Mouse (Mus musculus): Measurements from ENCODE around the gene Btg1-ps2. TPM values are rescaled to one million over a fixed set of nuclear protein-coding genes. Genes with fewer than 3 reads are reported as not detected.

The Btg1-ps2 gene
- 6.7 TPM for polyA plus RNA-seq (2014; fragmentation: Illumina TruSeq; extraction: RNeasy Lipid Tissue Mini Kit (QIAGEN cat#74804); ENCODE audit: low read depth, low replicate concordance)

DNA sequence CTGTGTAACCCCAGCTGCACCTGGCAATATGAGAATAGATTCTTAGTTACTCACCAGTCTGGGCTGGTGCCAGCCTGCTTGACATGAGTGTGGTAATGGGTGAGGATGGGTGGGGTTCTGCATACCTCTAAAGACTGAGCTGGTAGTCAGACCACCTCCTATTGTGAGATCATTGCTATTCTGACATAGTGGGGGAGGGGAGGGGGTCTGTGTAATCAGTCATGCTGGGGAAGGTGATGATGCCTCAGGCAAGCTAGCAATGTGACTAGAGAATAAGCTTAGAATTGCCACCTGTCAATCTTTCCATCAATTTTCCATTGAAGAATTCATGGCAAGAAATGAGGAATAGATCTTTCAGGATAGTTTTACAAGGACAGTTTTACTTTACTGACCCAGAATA, at the start of gene Btg1-ps2:
Gene Btg1-ps2, minus strand, starts transcription at position 101 of the 400 bp plus-strand sequence.

DNA sequence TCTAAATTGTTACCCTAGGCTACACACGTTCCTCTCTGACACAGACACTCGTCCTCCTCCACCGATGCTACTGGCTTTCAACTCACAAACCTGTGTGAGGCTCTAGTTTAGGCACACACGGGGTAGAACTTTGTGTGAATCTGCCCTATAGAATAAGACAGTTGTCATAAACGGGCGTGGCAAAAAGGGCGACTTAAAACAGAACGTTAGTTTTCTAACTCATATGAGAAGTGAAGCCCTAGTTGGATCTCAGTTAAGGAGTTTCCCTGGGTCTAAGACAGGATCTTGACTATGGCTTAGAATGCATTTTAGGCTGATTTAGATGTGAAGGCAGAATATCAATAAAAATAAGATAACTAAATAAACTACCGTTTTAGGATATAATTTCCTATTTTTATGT, 42.1 kb upstream of the Btg1-ps2 start, which contains the start of gene Rhox11:
Gene Rhox11, minus strand, starts transcription at position 101 of the 400 bp plus-strand sequence.

DNA sequence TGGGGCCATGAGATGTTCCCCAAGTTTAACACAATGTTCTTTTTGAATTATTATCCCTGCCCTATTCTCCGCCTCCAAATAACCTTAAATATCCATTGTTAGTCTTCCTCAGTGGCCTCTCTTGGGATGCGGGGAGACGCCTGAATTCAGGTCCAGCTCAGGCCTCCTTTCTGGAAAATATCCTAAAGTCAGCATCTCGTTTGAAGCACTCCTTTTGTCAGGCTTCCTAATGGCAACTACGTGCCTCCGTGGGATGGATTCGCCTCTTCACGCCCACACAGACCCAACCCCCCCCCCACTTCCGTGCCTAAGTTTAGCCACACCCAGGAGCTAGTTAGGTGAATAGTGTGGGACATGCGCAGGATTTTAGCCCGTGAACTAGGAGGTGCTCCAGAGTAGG, 23.3 kb upstream of the Btg1-ps2 start, which contains the start of gene Rhox10:
Gene Rhox10, plus strand, starts transcription at position 301 of the 400 bp plus-strand sequence.

DNA sequence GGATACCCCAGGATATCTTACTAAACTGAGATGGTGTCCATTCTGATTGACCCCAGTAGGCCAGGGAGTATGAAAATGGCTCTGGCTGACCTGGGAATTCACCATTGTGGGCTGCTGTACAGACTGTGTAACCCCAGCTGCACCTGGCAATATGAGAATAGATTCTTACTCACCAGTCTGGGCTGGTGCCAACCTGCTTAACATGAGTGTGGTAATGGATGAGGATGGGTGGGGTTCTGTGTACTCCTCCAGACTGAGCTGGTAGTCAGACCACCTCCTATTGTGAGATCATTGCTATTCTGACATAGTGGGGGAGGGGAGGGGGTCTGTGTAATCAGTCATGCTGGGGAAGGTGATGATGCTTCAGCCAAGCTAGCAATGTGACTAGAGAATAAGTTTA, 24.3 kb downstream of the Btg1-ps2 start, which contains the start of gene Btg1-ps1:
Gene Btg1-ps1, minus strand, starts transcription at position 219 of the 400 bp plus-strand sequence.

Other genes with a start within 250 kb of the Btg1-ps2 start
- gene Rhox5, start 238.3 kb downstream of the Btg1-ps2 start, polyA plus RNA-seq (2014; fragmentation: Illumina TruSeq; extraction: RNeasy Lipid Tissue Mini Kit (QIAGEN cat#74804); ENCODE audit: low read depth, low replicate concordance) = 9.8 TPM
- not detected for gene Rhox6, start 216.2 kb downstream of the Btg1-ps2 start, polyA plus RNA-seq (2014; fragmentation: Illumina TruSeq; extraction: RNeasy Lipid Tissue Mini Kit (QIAGEN cat#74804); ENCODE audit: low read depth, low replicate concordance)
- gene Rhox7a, start 211.4 kb downstream of the Btg1-ps2 start, polyA plus RNA-seq (2014; fragmentation: Illumina TruSeq; extraction: RNeasy Lipid Tissue Mini Kit (QIAGEN cat#74804); ENCODE audit: low read depth, low replicate concordance) = not detected
- gene Rhox8, start 164.2 kb downstream of the Btg1-ps2 start, polyA plus RNA-seq (2014; fragmentation: Illumina TruSeq; extraction: RNeasy Lipid Tissue Mini Kit (QIAGEN cat#74804); ENCODE audit: low read depth, low replicate concordance) = 24.1 TPM
- 0.34 TPM for gene Rhox7b, start 145.9 kb downstream of the Btg1-ps2 start, polyA plus RNA-seq (2014; fragmentation: Illumina TruSeq; extraction: RNeasy Lipid Tissue Mini Kit (QIAGEN cat#74804); ENCODE audit: low read depth, low replicate concordance)
- gene Rhox9, start 141.3 kb downstream of the Btg1-ps2 start, polyA plus RNA-seq (2014; fragmentation: Illumina TruSeq; extraction: RNeasy Lipid Tissue Mini Kit (QIAGEN cat#74804); ENCODE audit: low read depth, low replicate concordance) = not detected
- gene Btg1-ps1, start 24.3 kb downstream of the Btg1-ps2 start, polyA plus RNA-seq (2014; fragmentation: Illumina TruSeq; extraction: RNeasy Lipid Tissue Mini Kit (QIAGEN cat#74804); ENCODE audit: low read depth, low replicate concordance) = 8.4 TPM
- gene Rhox10, start 23.4 kb upstream of the Btg1-ps2 start, polyA plus RNA-seq (2014; fragmentation: Illumina TruSeq; extraction: RNeasy Lipid Tissue Mini Kit (QIAGEN cat#74804); ENCODE audit: low read depth, low replicate concordance) = 1.1 TPM
- 6.3 TPM for gene Rhox11, start 42.0 kb upstream of the Btg1-ps2 start, polyA plus RNA-seq (2014; fragmentation: Illumina TruSeq; extraction: RNeasy Lipid Tissue Mini Kit (QIAGEN cat#74804); ENCODE audit: low read depth, low replicate concordance)
- gene Rhox12, start 67.8 kb upstream of the Btg1-ps2 start, polyA plus RNA-seq (2014; fragmentation: Illumina TruSeq; extraction: RNeasy Lipid Tissue Mini Kit (QIAGEN cat#74804); ENCODE audit: low read depth, low replicate concordance) = not detected
- gene Rhox13, start 78.1 kb upstream of the Btg1-ps2 start, polyA plus RNA-seq (2014; fragmentation: Illumina TruSeq; extraction: RNeasy Lipid Tissue Mini Kit (QIAGEN cat#74804); ENCODE audit: low read depth, low replicate concordance) = 1.9 TPM
- 8.5 TPM for gene Zbtb33, start 146.7 kb upstream of the Btg1-ps2 start, polyA plus RNA-seq (2014; fragmentation: Illumina TruSeq; extraction: RNeasy Lipid Tissue Mini Kit (QIAGEN cat#74804); ENCODE audit: low read depth, low replicate concordance)
- 46.9 TPM for gene Tmem255a, start 209.3 kb upstream of the Btg1-ps2 start, polyA plus RNA-seq (2014; fragmentation: Illumina TruSeq; extraction: RNeasy Lipid Tissue Mini Kit (QIAGEN cat#74804); ENCODE audit: low read depth, low replicate concordance)